Mouse (Mus musculus): ENCODE data around the gene Tpsb2. TPM values are rescaled to one million over a fixed set of nuclear protein-coding genes. Genes with fewer than 3 reads are reported as not detected.

Gene Tpsb2
- polyA plus RNA-seq, 1 experiment: 1.6 TPM

GRCm38 (mm10) chr17:25404190-25404589 is 38.1 kb downstream of the Tpsb2 start:
- TF ChIP-seq CTCF (IDR thresholded peaks at IDR 0.05; ENCODE audit: extremely low read depth, insufficient read depth, insufficient read length, insufficient replicate concordance) (no peak), POLR2A (IDR thresholded peaks at IDR 0.05; ENCODE audit: low read depth, low read length) (no peak)
- H3K4me1 ChIP-seq (ENCODE audit: control insufficient read depth, insufficient read depth, insufficient read length): no peaks in the 10 kb centered on the region
- H3K27me3 ChIP-seq (ENCODE audit: control insufficient read depth, insufficient read depth, low read length): no peaks in the 10 kb centered on the region
- no peak for DNase-seq (ENCODE audit: low read depth in 1 of 2, low spot score in 2 of 2)
- WGBS: 30% methylated on average over 3 of the region's 3 CpGs
- H3K36me3 ChIP-seq (ENCODE audit: control insufficient read depth, insufficient read depth, low read length): no peaks in the 10 kb centered on the region
- no peak overlapping the region for H3K27ac ChIP-seq (ENCODE audit: insufficient read depth, low read length)
- H3K4me3 ChIP-seq (ENCODE audit: extremely low read depth, insufficient read depth, insufficient read length): no peak overlapping the region

- H3K4me1 ChIP-seq (ENCODE audit: control insufficient read depth, insufficient read depth, insufficient read length): no peaks in the 10 kb centered on the region
- H3K36me3 ChIP-seq (ENCODE audit: control insufficient read depth, insufficient read depth, low read length): no peaks in the 10 kb centered on the region
- TF ChIP-seq CTCF (IDR thresholded peaks at IDR 0.05; ENCODE audit: extremely low read depth, insufficient read depth, insufficient read length, insufficient replicate concordance): no peak
- TF ChIP-seq POLR2A (IDR thresholded peaks at IDR 0.05; ENCODE audit: low read depth, low read length): no peak
- WGBS: 17% methylated on average over 10 of the region's 10 CpGs
- no peak overlapping the region for H3K4me3 ChIP-seq (ENCODE audit: extremely low read depth, insufficient read depth, insufficient read length)
- DNase-seq (ENCODE audit: low read depth in 1 of 2, low spot score in 2 of 2): no peak
- no peaks in the 10 kb centered on the region for H3K27me3 ChIP-seq (ENCODE audit: control insufficient read depth, insufficient read depth, low read length)
- H3K27ac ChIP-seq (ENCODE audit: insufficient read depth, low read length): no peak overlapping the region
Measured at GRCm38 (mm10) chr17:25405224-25405895, 39.3 kb downstream of the Tpsb2 start.

- no peak for DNase-seq (ENCODE audit: low read depth in 1 of 2, low spot score in 2 of 2)
- no peak overlapping the region for H3K4me3 ChIP-seq (ENCODE audit: extremely low read depth, insufficient read depth, insufficient read length)
- H3K27ac ChIP-seq (ENCODE audit: insufficient read depth, low read length): no peak overlapping the region
- no peaks in the 10 kb centered on the region for H3K36me3 ChIP-seq (ENCODE audit: control insufficient read depth, insufficient read depth, low read length)
- no peak for TF ChIP-seq POLR2A (IDR thresholded peaks at IDR 0.05; ENCODE audit: low read depth, low read length)
- H3K27me3 ChIP-seq (ENCODE audit: control insufficient read depth, insufficient read depth, low read length): no peaks in the 10 kb centered on the region
- WGBS: 36% methylated on average over 6 of the region's 6 CpGs
- no peaks in the 10 kb centered on the region for H3K4me1 ChIP-seq (ENCODE audit: control insufficient read depth, insufficient read depth, insufficient read length)
Measured at GRCm38 (mm10) chr17:25406011-25406441, 39.9 kb downstream of the Tpsb2 start.

- H3K27me3 ChIP-seq (ENCODE audit: control insufficient read depth, insufficient read depth, low read length): no peaks in the 10 kb centered on the region
- TF ChIP-seq CTCF (IDR thresholded peaks at IDR 0.05; ENCODE audit: extremely low read depth, insufficient read depth, insufficient read length, insufficient replicate concordance): no peak
- TF ChIP-seq POLR2A (IDR thresholded peaks at IDR 0.05; ENCODE audit: low read depth, low read length): no peak
- 82% methylated on average over 4 of the region's 4 CpGs for WGBS
Measured at GRCm38 (mm10) chr17:25407352-25407751, 41.2 kb downstream of the Tpsb2 start.

GRCm38 (mm10) chr17:25408302-25408999 is 42.3 kb downstream of the Tpsb2 start:
- Histone ChIP-seq H3K36me3 (ENCODE audit: control insufficient read depth, insufficient read depth, low read length) (no peaks in the 10 kb centered on the region), H3K4me1 (ENCODE audit: control insufficient read depth, insufficient read depth, insufficient read length) (no peaks in the 10 kb centered on the region), H3K27ac (ENCODE audit: insufficient read depth, low read length) (no peak overlapping the region), H3K27me3 (ENCODE audit: control insufficient read depth, insufficient read depth, low read length) (no peaks in the 10 kb centered on the region), H3K4me3 (ENCODE audit: extremely low read depth, insufficient read depth, insufficient read length) (no peak overlapping the region)
- TF ChIP-seq POLR2A (IDR thresholded peaks at IDR 0.05; ENCODE audit: low read depth, low read length): no peak
- no peak for TF ChIP-seq CTCF (IDR thresholded peaks at IDR 0.05; ENCODE audit: extremely low read depth, insufficient read depth, insufficient read length, insufficient replicate concordance)
- DNase-seq (ENCODE audit: low read depth in 1 of 2, low spot score in 2 of 2): no peak
- WGBS: 81% methylated on average over 7 of the region's 7 CpGs

More at GRCm38 (mm10) chr17:25407352-25407751, 41.2 kb downstream of the Tpsb2 start:
- H3K27ac ChIP-seq (ENCODE audit: insufficient read depth, low read length): no peak overlapping the region
- no peaks in the 10 kb centered on the region for H3K4me1 ChIP-seq (ENCODE audit: control insufficient read depth, insufficient read depth, insufficient read length)
- no peak overlapping the region for H3K4me3 ChIP-seq (ENCODE audit: extremely low read depth, insufficient read depth, insufficient read length)
- no peaks in the 10 kb centered on the region for H3K36me3 ChIP-seq (ENCODE audit: control insufficient read depth, insufficient read depth, low read length)
- DNase-seq (ENCODE audit: low read depth in 1 of 2, low spot score in 2 of 2): no peak

GRCm38 (mm10) chr17:25409621-25410020 is 43.5 kb downstream of the Tpsb2 start:
- H3K4me1 ChIP-seq (ENCODE audit: control insufficient read depth, insufficient read depth, insufficient read length): no peaks in the 10 kb centered on the region
- no peak overlapping the region for H3K4me3 ChIP-seq (ENCODE audit: extremely low read depth, insufficient read depth, insufficient read length)
- no peak for DNase-seq (ENCODE audit: low read depth in 1 of 2, low spot score in 2 of 2)
- H3K36me3 ChIP-seq (ENCODE audit: control insufficient read depth, insufficient read depth, low read length): no peaks in the 10 kb centered on the region
- TF ChIP-seq CTCF (IDR thresholded peaks at IDR 0.05; ENCODE audit: extremely low read depth, insufficient read depth, insufficient read length, insufficient replicate concordance) (no peak), POLR2A (IDR thresholded peaks at IDR 0.05; ENCODE audit: low read depth, low read length) (no peak)
- 86% methylated on average over 7 of the region's 7 CpGs for WGBS
- no peak overlapping the region for H3K27ac ChIP-seq (ENCODE audit: insufficient read depth, low read length)
- H3K27me3 ChIP-seq (ENCODE audit: control insufficient read depth, insufficient read depth, low read length): no peaks in the 10 kb centered on the region

- no peak for TF ChIP-seq POLR2A (IDR thresholded peaks at IDR 0.05; ENCODE audit: low read depth, low read length)
- TF ChIP-seq CTCF (IDR thresholded peaks at IDR 0.05; ENCODE audit: extremely low read depth, insufficient read depth, insufficient read length, insufficient replicate concordance): no peak
- no peaks in the 10 kb centered on the region for H3K27me3 ChIP-seq (ENCODE audit: control insufficient read depth, insufficient read depth, low read length)
Measured at GRCm38 (mm10) chr17:25410180-25410579, 44.1 kb downstream of the Tpsb2 start.

More at GRCm38 (mm10) chr17:25410180-25410579, 44.1 kb downstream of the Tpsb2 start:
- Histone ChIP-seq H3K36me3 (ENCODE audit: control insufficient read depth, insufficient read depth, low read length) (no peaks in the 10 kb centered on the region), H3K4me1 (ENCODE audit: control insufficient read depth, insufficient read depth, insufficient read length) (no peaks in the 10 kb centered on the region), H3K27ac (ENCODE audit: insufficient read depth, low read length) (no peak overlapping the region), H3K4me3 (ENCODE audit: extremely low read depth, insufficient read depth, insufficient read length) (no peak overlapping the region)
- 80% methylated on average over 6 of the region's 6 CpGs for WGBS
- DNase-seq (ENCODE audit: low read depth in 1 of 2, low spot score in 2 of 2): no peak

Measured in spleen, adult 2 months (tissue).